Mouse (Mus musculus): ENCODE measurements around the gene Amdhd2.

- TF ChIP-seq POLR2A (IDR thresholded peaks at IDR 0.05; ENCODE audit: borderline replicate concordance, extremely low read depth, low read depth, low read length) (no peak), CTCF (IDR thresholded peaks at IDR 0.05; ENCODE audit: insufficient read depth, low read length) (no peak)
These were observed 44.1 kb downstream of the Amdhd2 start for GRCm38 (mm10) chr17:24119446-24119845.
